Mouse (Mus musculus) megakaryocyte, embryonic 14.5 days (primary cell): ENCODE measurements around the gene Rpl21.

Source experiments
- FLI1 ChIP-seq: IDR thresholded peaks from 2 replicates; pipeline ENCODE4 v1.6.1; 2012; ENCODE audit warnings: low read length, inconsistent platforms, mixed read lengths
- GATA1 ChIP-seq: IDR thresholded peaks from 3 replicates; pipeline ENCODE4 v1.6.1; 2012; ENCODE audit warnings: mixed read lengths, low read length, inconsistent platforms, borderline replicate concordance

DNA sequence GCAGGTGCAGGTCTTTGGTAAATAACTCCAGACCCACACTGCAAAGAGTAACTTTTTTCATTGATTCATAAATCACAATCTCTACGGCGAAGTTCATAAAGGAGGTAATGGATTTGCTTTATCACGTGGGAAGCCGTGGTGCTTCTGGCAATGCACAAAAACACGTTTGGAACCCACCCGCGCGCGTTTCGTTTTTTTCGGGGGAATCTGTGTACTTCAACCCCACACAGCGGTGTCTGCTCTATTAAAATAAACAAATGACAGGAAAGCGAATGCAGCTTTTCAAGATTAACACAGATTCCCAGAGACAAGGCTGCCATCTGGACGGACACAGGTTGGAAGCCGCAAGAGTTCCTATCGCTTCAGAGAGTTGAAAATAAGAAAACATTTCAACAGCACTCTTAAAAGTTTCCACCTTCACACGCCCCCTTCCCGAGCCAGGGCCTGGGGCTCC is 39.0 kb upstream of the Rpl21 start:
- TF ChIP-seq GATA1 (no peak), FLI1 (no peak)
